Mouse (Mus musculus) hindbrain, embryonic 12.5 days (tissue): ENCODE results near the gene Iqcj. TPM values are rescaled to one million over a fixed set of nuclear protein-coding genes. Genes with fewer than 3 reads are reported as not detected.

Experiments
- ATAC-seq: fragments of 200-750 bp; cut with Nextera tagmentation; 2 replicates; pipeline ENCODE4 v1.8.0; 2017; ENCODE audit warnings: moderate TSS enrichment; ENCODE audit not compliant: low FRiP score
- H3K27ac ChIP-seq: fragments of 300-500 bp; sonication (generic); 2 replicates; pipeline ENCODE4 v1.5.1; 2016; ENCODE audit warnings: mild to moderate bottlenecking
- H3K27me3 ChIP-seq: fragments of 300-500 bp; sonication (generic); 2 replicates; pipeline ENCODE4 v1.6.1; 2016; ENCODE audit warnings: mild to moderate bottlenecking
- H3K36me3 ChIP-seq: fragments of 300-500 bp; sonication (generic); 2 replicates; pipeline ENCODE4 v1.6.1; 2016; ENCODE audit warnings: mild to moderate bottlenecking
- H3K4me1 ChIP-seq: fragments of 300-500 bp; sonication (generic); 2 replicates; pipeline ENCODE4 v1.6.1; 2016
- H3K4me2 ChIP-seq: fragments of 300-500 bp; sonication (generic); replicated peaks from 2 replicates; pipeline ENCODE4 v1.6.1; 2016; ENCODE audit warnings: mild to moderate bottlenecking
- H3K4me3 ChIP-seq: fragments of 300-500 bp; sonication (generic); 2 replicates; pipeline ENCODE4 v1.5.1; 2016; ENCODE audit warnings: mild to moderate bottlenecking
- H3K9ac ChIP-seq: fragments of 300-500 bp; sonication (generic); 2 replicates; pipeline ENCODE4 v1.6.1; 2016; ENCODE audit warnings: mild to moderate bottlenecking, moderate library complexity
- H3K9me3 ChIP-seq: fragments of 300-500 bp; sonication (generic); replicated peaks from 2 replicates; pipeline ENCODE4 v1.6.1; 2016; ENCODE audit warnings: mild to moderate bottlenecking
- WGBS: fragments of 180-500 bp; shearing (Covaris S2); methylation state at CpG from one replicate; pipeline ENCODE4 v1.1.7; 2016; 5-methylcytosine and 5-hydroxymethylcytosine counted together
- polyA plus RNA-seq: library from polyadenylated mRNA; unstranded; fragments of >200 nt; fragmentation: Nextera tagmentation; extraction: Ambion mirVana; gene quantifications from 2 replicates; pipeline ENCODE4 v1.2.1, GENCODE M21; 2016

The Iqcj gene
- polyA plus RNA-seq, 1 experiment from 2014 or later, result 0.63 TPM

DNA sequence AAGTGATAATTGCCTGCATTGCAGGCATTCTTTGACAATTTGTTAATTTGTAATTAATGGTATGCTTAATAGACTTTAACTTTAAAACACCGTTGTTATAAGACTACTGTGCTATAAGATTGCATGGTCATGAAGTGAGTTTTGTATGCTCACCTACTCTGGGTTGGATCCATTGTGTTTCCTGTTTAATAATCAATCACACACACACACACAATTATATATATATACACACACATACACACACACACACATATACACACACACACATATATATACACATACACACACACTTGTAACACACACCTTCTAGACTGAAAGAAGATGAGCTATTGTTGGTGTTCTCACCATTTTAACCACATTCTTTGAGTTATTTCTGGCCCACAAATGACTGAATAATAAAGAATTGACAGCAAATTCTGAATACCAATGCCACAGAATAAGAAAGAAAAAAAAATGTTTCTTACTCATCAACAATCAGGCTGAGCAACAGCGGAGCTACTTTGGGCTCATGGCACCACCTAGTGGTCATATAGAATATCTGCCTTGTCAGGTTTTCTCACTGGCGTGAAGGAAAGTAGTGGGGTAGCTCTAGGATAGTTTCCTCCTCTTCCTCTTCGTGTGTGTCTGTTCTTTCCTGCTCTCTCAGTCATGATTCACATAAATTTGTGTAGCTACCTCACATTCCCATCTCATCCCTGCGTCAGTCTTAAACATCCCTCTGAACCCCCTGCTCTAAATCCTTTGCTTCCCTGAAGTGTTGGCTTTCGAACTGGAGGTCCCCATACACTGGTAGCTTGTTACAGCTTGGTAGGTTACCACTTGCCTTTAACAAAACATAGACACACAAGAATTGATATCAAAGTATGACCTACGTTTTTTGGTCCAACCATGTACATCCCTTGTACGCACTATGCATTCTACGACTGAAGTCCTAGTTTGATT, 153.7 kb downstream of the Iqcj start:
- 50% methylated on average over 9 of the region's 9 CpGs for WGBS
- H3K4me2 ChIP-seq, result no peak overlapping the region
- H3K4me1 ChIP-seq, result 0 out of 2 replicates have a peak, but pooled peaks cover 3% of the 10 kb centered on the region
- H3K9me3 ChIP-seq, result no peaks in the 10 kb centered on the region
- no peaks in the 10 kb centered on the region for H3K36me3 ChIP-seq
- H3K27me3 ChIP-seq, result no peaks in the 10 kb centered on the region
- peak; percentile 54 for ATAC-seq
- H3K9ac ChIP-seq, result no peak overlapping the region
- no peak overlapping the region for H3K4me3 ChIP-seq
- H3K27ac ChIP-seq, result no peak overlapping the region

DNA sequence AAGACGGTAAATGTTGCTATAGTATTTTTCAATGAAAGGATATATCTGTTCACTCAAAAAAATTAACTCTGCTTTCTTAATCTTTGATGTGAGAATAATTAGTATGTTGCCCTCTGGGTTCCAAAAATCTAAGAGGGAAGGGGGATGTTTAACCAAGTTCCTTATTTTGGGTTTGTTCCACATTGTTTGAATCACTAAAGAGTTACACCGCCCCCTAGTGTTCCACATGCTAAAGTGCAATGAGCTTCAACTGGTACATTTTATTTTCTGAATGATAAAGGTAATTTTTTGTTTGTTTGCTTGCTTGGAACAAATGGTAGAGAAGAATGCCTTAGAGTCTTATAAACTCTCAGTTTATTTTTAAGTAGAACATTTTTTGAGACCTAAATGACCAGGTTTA, 161.5 kb downstream of the Iqcj start:
- Histone ChIP-seq H3K36me3 (no peaks in the 10 kb centered on the region), H3K27me3 (no peaks in the 10 kb centered on the region), H3K4me3 (no peak overlapping the region), H3K9ac (no peak overlapping the region), H3K27ac (no peak overlapping the region), H3K9me3 (no peaks in the 10 kb centered on the region), H3K4me2 (no peak overlapping the region), H3K4me1 (no peaks in the 10 kb centered on the region)
- WGBS, result 51% methylated on average over 2 of the region's 2 CpGs
- no peak for ATAC-seq

- H3K9ac ChIP-seq, result no peak overlapping the region
- WGBS, result 69% methylated on average over 13 of the region's 13 CpGs
- no peaks in the 10 kb centered on the region for H3K27me3 ChIP-seq
- ATAC-seq, result no peak
- no peaks in the 10 kb centered on the region for H3K4me1 ChIP-seq
- H3K4me3 ChIP-seq, result no peak overlapping the region
- no peaks in the 10 kb centered on the region for H3K36me3 ChIP-seq
- H3K4me2 ChIP-seq, result no peak overlapping the region
- no peak overlapping the region for H3K27ac ChIP-seq
- H3K9me3 ChIP-seq, result no peaks in the 10 kb centered on the region
These were observed 163.1 kb downstream of the Iqcj start for GRCm38 (mm10) chr3:68055071-68055470.

- H3K4me2 ChIP-seq, result peak overlapping the region; percentile 23
- H3K9ac ChIP-seq, result no peak overlapping the region
- H3K27me3 ChIP-seq, result no peaks in the 10 kb centered on the region
- H3K27ac ChIP-seq, result no peak overlapping the region
- no peak for ATAC-seq
- H3K9me3 ChIP-seq, result no peaks in the 10 kb centered on the region
- no peaks in the 10 kb centered on the region for H3K4me1 ChIP-seq
- 54% methylated on average over 23 of the region's 23 CpGs for WGBS
- H3K36me3 ChIP-seq, result no peaks in the 10 kb centered on the region
- H3K4me3 ChIP-seq, result peak overlapping the region; percentile 4; the same call in 1 of the 2 replicates
These were observed 164.6 kb downstream of the Iqcj start for GRCm38 (mm10) chr3:68056373-68057275.

GRCm38 (mm10) chr3:68059162-68059800, 167.3 kb downstream of the Iqcj start:
- H3K27ac ChIP-seq, result no peak overlapping the region
- no peaks in the 10 kb centered on the region for H3K36me3 ChIP-seq
- ATAC-seq, result no peak
- no peaks in the 10 kb centered on the region for H3K4me1 ChIP-seq
- H3K9ac ChIP-seq, result no peak overlapping the region
- H3K9me3 ChIP-seq, result no peaks in the 10 kb centered on the region
- no peak overlapping the region for H3K4me3 ChIP-seq
- no peak overlapping the region for H3K4me2 ChIP-seq
- no peaks in the 10 kb centered on the region for H3K27me3 ChIP-seq
- 50% methylated on average over 2 of the region's 2 CpGs for WGBS

GRCm38 (mm10) chr3:68064731-68065130, 172.7 kb downstream of the Iqcj start, which contains the start of gene Schip1:
Gene Schip1 (plus strand): TSS chr3:68064802.
- ATAC-seq, result no peak
- Histone ChIP-seq H3K9me3 (no peaks in the 10 kb centered on the region), H3K4me2 (no peak within 1 kb of the TSS), H3K9ac (no peak within 1 kb of the TSS), H3K36me3 (no peaks in the 10 kb centered on the region), H3K27ac (no peak within 1 kb of the TSS), H3K4me3 (no peak within 1 kb of the TSS), H3K27me3 (no peaks in the 10 kb centered on the region), H3K4me1 (no peaks in the 10 kb centered on the region)
- WGBS, result 33% methylated on average over 12 of the region's 12 CpGs

GRCm38 (mm10) chr3:68071395-68072386, 179.7 kb downstream of the Iqcj start:
- Histone ChIP-seq H3K4me2 (no peak overlapping the region), H3K9me3 (no peaks in the 10 kb centered on the region), H3K9ac (no peak overlapping the region), H3K27me3 (no peaks in the 10 kb centered on the region), H3K36me3 (no peaks in the 10 kb centered on the region), H3K27ac (no peak overlapping the region), H3K4me3 (no peak overlapping the region), H3K4me1 (no peaks in the 10 kb centered on the region)
- WGBS, result 83% methylated on average over 9 of the region's 9 CpGs
- no peak for ATAC-seq

DNA sequence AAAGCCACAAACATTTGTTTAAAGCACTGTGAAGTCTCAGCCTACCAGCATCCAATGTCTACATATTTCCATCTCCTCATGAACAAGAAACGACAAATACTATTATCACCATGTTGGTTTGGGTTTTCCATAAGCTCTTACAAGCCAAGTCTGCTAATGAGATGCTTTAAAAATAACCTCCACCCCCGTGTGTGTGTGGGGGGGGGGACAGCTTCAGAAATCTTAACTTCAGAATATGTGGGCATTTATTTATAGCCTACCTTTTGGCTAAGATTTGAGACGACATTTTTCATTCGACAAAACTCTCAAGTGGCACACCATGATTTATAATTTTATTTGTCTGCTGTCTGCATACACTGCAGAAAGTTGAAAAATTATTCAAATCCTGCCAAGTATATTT, 185.4 kb downstream of the Iqcj start:
- ATAC-seq, result no peak
- Histone ChIP-seq H3K4me2 (no peak overlapping the region), H3K27me3 (no peaks in the 10 kb centered on the region), H3K4me3 (no peak overlapping the region), H3K4me1 (no peaks in the 10 kb centered on the region), H3K9ac (no peak overlapping the region), H3K9me3 (no peaks in the 10 kb centered on the region), H3K27ac (no peak overlapping the region), H3K36me3 (no peaks in the 10 kb centered on the region)
- 81% methylated on average over 4 of the region's 4 CpGs for WGBS

DNA sequence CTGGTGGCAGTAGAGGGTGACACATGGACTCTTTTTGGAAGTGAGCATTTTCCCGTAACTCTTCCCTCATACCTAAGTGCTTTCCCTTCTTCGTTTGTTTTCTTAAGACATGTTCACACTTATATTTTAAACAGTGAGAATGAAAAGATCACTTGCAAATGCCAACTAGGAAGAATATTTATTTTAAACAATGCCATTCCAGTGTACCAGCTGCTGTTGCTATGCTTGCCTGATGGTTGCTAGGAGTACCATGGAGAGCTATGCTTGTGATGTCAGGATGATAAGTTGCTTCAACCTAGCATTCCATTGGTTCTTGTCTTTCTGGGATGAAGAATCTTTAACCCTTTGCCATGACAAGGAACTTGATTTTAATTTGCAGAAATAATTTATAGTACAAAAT, 193.0 kb downstream of the Iqcj start:
- Histone ChIP-seq H3K27ac (no peak overlapping the region), H3K9ac (no peak overlapping the region), H3K36me3 (no peaks in the 10 kb centered on the region), H3K9me3 (no peaks in the 10 kb centered on the region), H3K4me3 (no peak overlapping the region), H3K27me3 (no peaks in the 10 kb centered on the region), H3K4me1 (no peaks in the 10 kb centered on the region), H3K4me2 (no peak overlapping the region)
- ATAC-seq, result no peak
- 57% methylated on average over 2 of the region's 2 CpGs for WGBS

DNA sequence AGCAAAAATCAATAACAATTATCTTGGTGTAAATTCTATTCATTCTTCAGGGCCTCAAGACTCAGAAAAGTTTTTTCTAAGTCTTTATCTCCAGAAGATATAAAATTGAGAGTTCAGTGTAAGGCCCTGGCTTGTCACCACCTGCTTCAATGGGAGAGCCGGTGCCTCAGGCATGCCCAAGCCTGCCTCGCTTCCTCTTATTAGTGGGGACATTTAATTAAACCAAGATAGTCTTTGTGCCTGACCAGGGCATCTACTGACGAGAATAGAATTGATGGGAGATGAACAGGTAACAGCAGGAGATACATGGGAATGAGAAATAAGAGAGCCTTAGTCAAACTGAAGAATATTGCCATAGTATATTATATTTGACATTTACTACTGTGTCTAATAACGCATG, 200.1 kb downstream of the Iqcj start:
- Histone ChIP-seq H3K27ac (no peak overlapping the region), H3K9ac (no peak overlapping the region), H3K27me3 (no peaks in the 10 kb centered on the region), H3K4me2 (no peak overlapping the region), H3K4me1 (no peaks in the 10 kb centered on the region), H3K4me3 (no peak overlapping the region), H3K36me3 (no peaks in the 10 kb centered on the region), H3K9me3 (no peaks in the 10 kb centered on the region)
- 73% methylated on average over 4 of the region's 4 CpGs for WGBS
- no peak for ATAC-seq

DNA sequence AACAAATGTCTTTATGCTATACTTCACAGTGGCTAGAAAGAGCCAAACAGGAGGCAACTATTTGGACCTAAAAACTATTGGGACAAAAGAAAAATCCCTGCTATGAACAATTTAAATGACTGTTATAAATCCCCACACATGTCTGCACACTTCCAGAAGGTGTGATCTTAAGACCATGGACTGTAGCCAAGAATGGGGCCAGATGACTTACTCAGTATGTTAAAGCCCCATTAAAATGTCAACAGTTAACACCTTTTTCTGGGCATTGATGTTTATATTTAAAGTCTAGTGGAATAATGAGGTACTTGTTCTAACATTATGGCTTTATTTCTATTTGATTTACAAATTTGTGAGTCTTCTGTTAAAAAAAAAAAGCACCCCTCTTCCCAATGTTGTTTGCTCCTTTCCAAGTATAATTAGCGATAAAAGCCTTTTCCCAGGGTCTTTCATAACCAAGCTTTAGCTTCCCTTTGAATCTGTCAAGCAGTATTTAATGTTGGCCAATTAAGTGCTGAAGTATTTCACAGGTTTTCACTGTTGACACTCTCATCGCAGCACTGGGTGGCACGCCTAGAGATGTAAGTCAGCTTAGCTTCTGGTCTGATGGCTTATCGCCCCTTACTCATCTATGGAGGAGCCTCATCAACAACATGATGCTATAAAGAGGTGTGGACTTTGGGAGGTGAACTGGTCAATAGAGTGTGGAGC, 204.9 kb downstream of the Iqcj start:
- 89% methylated on average over 4 of the region's 4 CpGs for WGBS
- no peaks in the 10 kb centered on the region for H3K36me3 ChIP-seq
- H3K9me3 ChIP-seq, result no peaks in the 10 kb centered on the region
- no peak for ATAC-seq
- H3K4me3 ChIP-seq, result no peak overlapping the region
- H3K27ac ChIP-seq, result no peak overlapping the region
- H3K27me3 ChIP-seq, result no peaks in the 10 kb centered on the region
- H3K4me1 ChIP-seq, result no peaks in the 10 kb centered on the region
- H3K9ac ChIP-seq, result no peak overlapping the region
- H3K4me2 ChIP-seq, result no peak overlapping the region
